Mouse (Mus musculus) embryo, embryonic 10.5 days (tissue): Measurements from ENCODE around the gene Parp8.

Experiments used
- DNase-seq: peaks from one replicate; pipeline ENCODE4 v3.0.0-alpha.2; 2015; ENCODE audit warnings: low spot score

Parp8 gene

GRCm38 (mm10) chr13:117018676-117019075 is 6.7 kb downstream of the Parp8 start:
- DNase-seq, result no peak

- no peak for DNase-seq
These were observed 11.8 kb downstream of the Parp8 start for GRCm38 (mm10) chr13:117013516-117013915.

- no peak for DNase-seq
These were observed 13.3 kb downstream of the Parp8 start for GRCm38 (mm10) chr13:117012031-117012430.

- DNase-seq, result no peak
These were observed 15.2 kb downstream of the Parp8 start for GRCm38 (mm10) chr13:117010143-117010542.

DNA sequence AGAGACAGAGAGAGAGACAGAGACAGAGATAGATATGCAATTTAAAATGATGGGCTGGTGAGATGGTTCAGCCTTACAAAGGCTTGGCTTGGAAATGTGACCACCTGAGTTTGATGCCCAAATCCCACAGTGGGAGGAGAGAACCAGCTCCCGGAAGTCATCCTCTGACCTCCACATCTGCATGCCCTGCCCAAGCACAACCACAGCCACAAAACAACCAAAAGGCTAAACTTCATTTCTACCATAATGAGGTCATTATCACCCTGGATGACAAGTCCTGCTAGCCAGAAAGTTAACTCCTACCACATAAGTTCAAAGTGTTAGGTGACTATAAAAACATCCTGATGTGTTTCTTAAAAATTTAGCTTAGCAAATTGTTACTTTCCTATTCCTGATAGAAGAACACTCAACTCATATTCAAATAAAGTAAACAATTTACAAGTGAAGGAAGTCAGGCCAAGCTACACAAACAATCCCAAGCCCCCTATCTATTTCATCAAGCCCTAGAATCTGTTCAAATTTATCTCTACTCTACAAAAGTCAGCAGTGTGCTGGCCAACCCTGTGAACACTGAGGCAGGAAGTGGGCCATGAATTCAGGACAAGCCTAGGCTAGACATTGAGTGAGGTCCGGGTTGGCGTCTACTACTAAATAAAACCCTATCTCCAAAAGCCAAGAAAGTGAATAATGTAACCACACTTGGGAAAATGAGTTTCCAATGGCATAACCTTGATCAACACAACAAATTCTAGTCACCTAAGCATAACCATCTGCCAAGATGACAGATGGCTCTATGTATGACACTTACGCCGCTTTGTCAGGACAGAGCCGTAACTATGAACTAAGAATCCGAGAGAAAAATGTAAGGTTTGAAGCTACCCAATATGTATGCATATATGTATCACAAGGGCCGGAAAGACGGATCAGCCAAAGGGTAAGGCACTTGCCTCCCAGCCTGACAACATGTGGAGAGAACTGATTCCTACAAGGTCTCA is 17.0 kb downstream of the Parp8 start:
- DNase-seq, result no peak

- DNase-seq, result no peak
These were observed 17.8 kb downstream of the Parp8 start for GRCm38 (mm10) chr13:117007566-117007965.

GRCm38 (mm10) chr13:117006638-117007037 is 18.7 kb downstream of the Parp8 start:
- no peak for DNase-seq

- no peak for DNase-seq
These were observed 24.8 kb downstream of the Parp8 start for GRCm38 (mm10) chr13:117000493-117000892.

- DNase-seq, result peak; percentile 6
These were observed 33.8 kb downstream of the Parp8 start for GRCm38 (mm10) chr13:116991560-116991959.

- no peak for DNase-seq
These were observed 35.0 kb downstream of the Parp8 start for GRCm38 (mm10) chr13:116990327-116990726.

GRCm38 (mm10) chr13:116988706-116989105 is 36.6 kb downstream of the Parp8 start:
- DNase-seq, result no peak

DNA sequence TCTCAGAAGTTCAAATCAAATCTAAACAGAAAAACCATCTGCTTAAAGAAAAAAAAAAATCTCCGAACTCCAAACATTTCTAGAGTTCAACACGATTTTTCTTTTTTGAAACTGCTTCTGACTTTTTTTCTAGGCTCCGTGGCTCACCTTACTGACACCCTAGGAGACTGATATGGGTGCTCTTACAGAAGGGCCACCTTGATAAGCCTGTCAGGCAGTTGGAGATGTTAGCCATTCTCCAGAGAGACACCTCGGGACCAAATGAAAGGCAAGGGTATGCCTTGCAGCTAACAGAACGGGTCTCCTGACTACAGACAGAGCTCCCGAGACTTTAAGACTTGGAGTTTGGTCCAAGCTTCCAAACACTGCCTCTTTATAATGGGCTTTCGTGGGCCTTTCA is 37.1 kb downstream of the Parp8 start:
- no peak for DNase-seq

DNA sequence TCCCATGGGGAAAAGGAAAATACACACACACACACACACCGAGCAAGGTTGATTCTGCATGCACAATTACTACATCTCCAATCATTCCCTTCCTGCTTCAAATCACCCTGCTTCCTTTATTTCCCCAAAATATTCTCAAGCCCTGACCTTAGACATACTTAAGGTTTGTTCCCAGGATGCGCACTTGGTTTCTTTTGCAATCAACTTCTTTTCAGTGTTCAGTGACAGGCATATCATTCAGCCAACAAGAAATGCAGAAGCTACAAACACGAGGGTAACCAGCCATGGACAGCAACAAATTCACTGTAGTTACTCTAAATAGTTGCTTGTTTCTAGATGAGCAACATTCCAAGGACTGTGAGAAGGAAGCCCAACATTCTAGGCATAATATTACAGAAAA is 38.1 kb downstream of the Parp8 start:
- DNase-seq, result no peak

- DNase-seq, result no peak
These were observed 38.7 kb downstream of the Parp8 start for GRCm38 (mm10) chr13:116986658-116987057.

DNA sequence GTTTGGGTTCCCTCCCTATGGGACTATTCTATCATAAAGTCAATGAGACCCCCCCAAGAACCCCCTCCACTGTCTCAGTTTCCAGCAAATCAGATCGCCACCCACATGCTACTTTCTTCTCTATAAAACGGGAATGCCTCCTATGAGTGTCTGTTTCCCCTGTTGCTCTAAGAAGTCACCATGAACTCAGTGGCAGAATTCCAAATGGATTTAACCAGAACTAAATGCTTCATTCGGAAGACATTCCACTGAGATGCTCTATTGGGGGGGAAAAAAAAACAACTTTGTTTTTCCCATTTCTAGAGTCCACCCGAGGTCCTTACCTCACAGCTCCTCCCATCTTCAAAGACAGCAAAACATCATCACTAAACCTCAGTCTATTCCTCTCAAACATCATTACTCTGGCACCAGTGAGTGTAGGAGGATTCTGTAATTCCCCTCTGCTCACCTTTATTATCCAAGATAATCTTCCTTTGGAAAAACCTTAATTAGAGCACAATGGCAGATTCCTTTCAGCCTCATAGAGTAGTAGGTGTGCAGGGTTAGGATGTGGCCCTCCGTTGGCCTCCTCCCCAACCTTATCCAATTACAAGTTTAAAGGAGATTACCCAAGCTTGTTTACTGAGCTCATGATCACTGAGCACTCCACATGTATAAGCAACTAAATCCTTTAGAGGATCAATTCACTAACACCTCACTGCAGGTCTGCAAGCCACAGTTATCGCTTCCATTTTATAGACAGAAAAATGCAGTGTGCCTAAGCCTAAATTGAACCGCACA is 51.1 kb downstream of the Parp8 start:
- DNase-seq, result no peak

GRCm38 (mm10) chr13:116973491-116973890 is 51.8 kb downstream of the Parp8 start:
- DNase-seq, result no peak

DNA sequence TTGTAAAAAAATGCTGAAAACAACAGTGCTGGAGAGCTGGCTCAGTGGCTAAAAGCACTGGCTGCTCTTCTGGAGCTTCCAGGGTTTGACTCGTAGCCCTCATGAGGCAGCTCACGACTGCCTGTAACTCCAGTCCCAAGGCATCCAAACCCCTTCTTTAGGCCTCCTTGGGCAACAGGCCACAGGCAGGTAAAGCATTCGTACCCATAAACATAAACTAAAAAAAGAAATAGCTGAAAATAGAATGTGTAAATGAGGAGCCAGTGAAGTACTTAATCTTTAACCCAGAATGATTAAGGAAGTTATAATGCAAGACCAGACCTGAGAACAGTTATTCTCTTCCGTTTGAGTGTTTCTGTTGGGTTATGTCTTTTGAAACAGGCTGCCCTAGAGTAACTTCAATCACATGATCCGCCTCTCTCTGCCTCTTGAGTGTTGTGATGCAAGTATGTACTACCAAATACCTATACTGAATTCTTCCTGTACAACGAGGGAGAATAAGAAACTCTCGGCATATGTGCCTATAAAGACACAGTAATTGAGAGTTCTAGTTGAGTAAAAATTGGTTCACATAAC is 53.2 kb downstream of the Parp8 start:
- no peak for DNase-seq

GRCm38 (mm10) chr13:116970706-116971428 is 54.5 kb downstream of the Parp8 start:
- no peak for DNase-seq

DNA sequence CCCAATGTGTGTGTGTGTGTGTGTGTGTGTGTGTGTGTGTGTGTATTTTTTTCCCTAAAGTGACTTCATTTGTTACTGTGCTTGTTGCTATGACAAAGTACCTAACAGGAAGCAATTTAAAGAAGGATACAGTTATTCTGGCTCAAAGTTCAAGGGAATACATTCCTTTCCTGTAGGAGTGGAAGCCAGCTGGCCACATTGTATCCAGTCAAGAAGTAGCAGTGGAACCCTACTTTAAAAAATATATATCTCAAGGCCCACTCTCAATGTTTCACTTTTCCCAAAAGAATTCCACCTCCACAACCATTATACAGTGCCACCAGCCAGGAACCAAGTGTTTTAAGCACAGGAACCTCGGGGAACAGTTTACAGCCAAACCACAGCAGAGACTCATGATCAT is 55.7 kb downstream of the Parp8 start:
- no peak for DNase-seq

GRCm38 (mm10) chr13:116968906-116969305 is 56.4 kb downstream of the Parp8 start:
- no peak for DNase-seq

DNA sequence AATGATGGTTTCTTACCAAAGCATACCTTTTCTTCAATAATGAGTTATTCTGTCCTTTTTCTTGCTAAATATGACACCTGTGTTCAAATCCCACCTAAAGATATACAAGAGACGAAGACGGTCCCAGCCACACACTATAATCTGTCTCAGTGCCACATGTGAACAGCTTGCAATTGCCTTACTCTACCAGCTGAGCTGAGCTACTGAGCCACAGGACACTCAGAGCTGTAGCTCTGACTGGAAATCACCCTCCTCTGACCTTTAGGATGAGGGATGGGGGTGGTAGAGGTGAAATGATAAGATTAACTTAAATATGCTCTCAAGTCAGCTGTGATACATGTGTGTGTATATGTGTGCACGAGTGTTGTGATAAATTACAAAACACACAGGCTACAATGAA is 57.9 kb downstream of the Parp8 start:
- DNase-seq, result no peak
